Mouse (Mus musculus) stomach, embryonic 14.5 days (tissue): Measurements from ENCODE around the gene Ttc22. TPM values are rescaled to one million over a fixed set of nuclear protein-coding genes. Genes with fewer than 3 reads are reported as not detected.

Source experiments
- ATAC-seq: fragments of 200-750 bp; cut with Nextera tagmentation; 2 replicates; pipeline ENCODE4 v1.8.0; 2017; ENCODE audit warnings: low read depth, moderate TSS enrichment; ENCODE audit not compliant: insufficient number of reproducible peaks, insufficient read depth, low FRiP score
- H3K27ac ChIP-seq: fragments of 300-500 bp; sonication (generic); 2 replicates; pipeline ENCODE4 v1.5.1; 2014; ENCODE audit warnings: mild to moderate bottlenecking, low read length, moderate library complexity, mixed read lengths
- H3K27me3 ChIP-seq: fragments of 300-500 bp; sonication (generic); 2 replicates; pipeline ENCODE4 v1.6.1; 2014; ENCODE audit warnings: low read length, control low read depth, mixed read lengths; ENCODE audit not compliant: control insufficient read depth, insufficient read depth
- H3K36me3 ChIP-seq: fragments of 300-500 bp; sonication (generic); 2 replicates; pipeline ENCODE4 v1.6.1; 2014; ENCODE audit warnings: mild to moderate bottlenecking, control low read depth, low read length, moderate library complexity, mixed read lengths; ENCODE audit not compliant: control insufficient read depth, insufficient read depth
- H3K4me1 ChIP-seq: fragments of 300-500 bp; sonication (generic); 2 replicates; pipeline ENCODE4 v1.6.1; 2014; ENCODE audit warnings: low read length, control low read depth, mixed read lengths; ENCODE audit not compliant: control insufficient read depth, insufficient read depth
- H3K4me2 ChIP-seq: fragments of 300-500 bp; sonication (generic); replicated peaks from 2 replicates; pipeline ENCODE4 v1.6.1; 2014; ENCODE audit warnings: low read depth, low read length, control low read depth
- H3K4me3 ChIP-seq: fragments of 300-500 bp; sonication (generic); 2 replicates; pipeline ENCODE4 v1.5.1; 2014; ENCODE audit warnings: low read depth, low read length, control low read depth
- H3K9ac ChIP-seq: fragments of 300-500 bp; sonication (generic); replicated peaks from 2 replicates; pipeline ENCODE4 v1.6.1; 2014; ENCODE audit warnings: low read depth, mild to moderate bottlenecking, control low read depth, low read length, moderate library complexity, mixed read lengths
- H3K9me3 ChIP-seq: fragments of 300-500 bp; sonication (generic); 2 replicates; pipeline ENCODE4 v1.6.1; 2016; ENCODE audit warnings: low read depth, low read length, control low read depth; ENCODE audit not compliant: control insufficient read depth
- WGBS: fragments of 180-500 bp; shearing (Covaris S2); extraction: QIAGEN DNeasy Blood & Tissue Kit; methylation state at CpG from one replicate; pipeline ENCODE4 v1.1.7; 2014; 5-methylcytosine and 5-hydroxymethylcytosine counted together
- polyA plus RNA-seq: library from polyadenylated mRNA; unstranded; fragments of >200 nt; fragmentation: Nextera tagmentation; extraction: Ambion mirVana; gene quantifications from 2 replicates; pipeline ENCODE4 v1.2.1, GENCODE M21; 2014

The Ttc22 gene
- polyA plus RNA-seq, 1 experiment from 2014 or later = 2.7 TPM

- Histone ChIP-seq H3K36me3 (no peaks in the 10 kb centered on the region), H3K27ac (no peak overlapping the region), H3K9me3 (no peaks in the 10 kb centered on the region), H3K4me3 (no peak overlapping the region), H3K27me3 (peaks cover 21% of the 10 kb centered on the region), H3K4me2 (no peak overlapping the region), H3K4me1 (no peaks in the 10 kb centered on the region; the same call in 1 of the 2 replicates), H3K9ac (no peak overlapping the region)
- WGBS = 89% methylated on average over 4 of the region's 4 CpGs
- no peak for ATAC-seq
Measured at GRCm38 (mm10) chr4:106618898-106619297, 3.3 kb upstream of the Ttc22 start.

DNA sequence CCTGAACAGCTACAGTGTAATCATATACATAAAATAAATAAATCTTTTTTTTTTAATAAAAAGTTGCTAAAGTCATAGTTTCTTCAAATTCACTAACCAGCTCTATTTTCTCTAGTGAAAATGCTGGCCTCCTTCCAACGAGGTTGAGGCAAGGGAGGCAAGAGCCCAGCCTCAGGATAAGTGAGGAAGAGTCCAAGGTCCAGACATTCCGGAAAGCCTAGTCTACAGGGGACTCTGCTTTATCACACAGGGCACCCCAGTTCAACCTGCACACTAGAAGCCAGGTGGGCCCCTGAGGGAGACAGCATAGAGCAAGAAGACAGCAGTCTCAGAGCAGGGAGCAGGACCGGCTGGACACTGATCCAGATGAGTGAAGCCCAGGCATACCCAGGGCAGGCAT is 804 bp upstream of the Ttc22 start:
- Histone ChIP-seq H3K4me1 (no peaks in the 10 kb centered on the region; the same call in 1 of the 2 replicates), H3K4me2 (no peak overlapping the region), H3K27me3 (peaks cover 25% of the 10 kb centered on the region), H3K4me3 (no peak overlapping the region), H3K27ac (no peak overlapping the region), H3K36me3 (no peaks in the 10 kb centered on the region), H3K9ac (no peak overlapping the region), H3K9me3 (no peaks in the 10 kb centered on the region)
- ATAC-seq = no peak
- WGBS = 75% methylated on average over 3 of the region's 3 CpGs

- Histone ChIP-seq H3K27ac (no peak overlapping the region), H3K9ac (no peak overlapping the region), H3K4me3 (peak overlapping the region; percentile 25), H3K4me2 (peak overlapping the region; percentile 40), H3K4me1 (no peaks in the 10 kb centered on the region; the same call in 1 of the 2 replicates), H3K9me3 (no peaks in the 10 kb centered on the region), H3K36me3 (no peaks in the 10 kb centered on the region), H3K27me3 (peaks cover 25% of the 10 kb centered on the region)
- 27% methylated on average over 28 of the region's 28 CpGs for WGBS
- no peak for ATAC-seq
Measured at GRCm38 (mm10) chr4:106622712-106623111, 480 bp downstream of the Ttc22 start.

GRCm38 (mm10) chr4:106624271-106624670 is 2.0 kb downstream of the Ttc22 start:
- no peak for ATAC-seq
- Histone ChIP-seq H3K36me3 (no peaks in the 10 kb centered on the region), H3K4me2 (no peak overlapping the region), H3K4me3 (no peak overlapping the region), H3K9ac (no peak overlapping the region), H3K9me3 (no peaks in the 10 kb centered on the region), H3K4me1 (peaks cover 5% of the 10 kb centered on the region; the same call in 1 of the 2 replicates), H3K27ac (no peak overlapping the region), H3K27me3 (peaks cover 25% of the 10 kb centered on the region)
- 91% methylated on average over 10 of the region's 10 CpGs for WGBS

DNA sequence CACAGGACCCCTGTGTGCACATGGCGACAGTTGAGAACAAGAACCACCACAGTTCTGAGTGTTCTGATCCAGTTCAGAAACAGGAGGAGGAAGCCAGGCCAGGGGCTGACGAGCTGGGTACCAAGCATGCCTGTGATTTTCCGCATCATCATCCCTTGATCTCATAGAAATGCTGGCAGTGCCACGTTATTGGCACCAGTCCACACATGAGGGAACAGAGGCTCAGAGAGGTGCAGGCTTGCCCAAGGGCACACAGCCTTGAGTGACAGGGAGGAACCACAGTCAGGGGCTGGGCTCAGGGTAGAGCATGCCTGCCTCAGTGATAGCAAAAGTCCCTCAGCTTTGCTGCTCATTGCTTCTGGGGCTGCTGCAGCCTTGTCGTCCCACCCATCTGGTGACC is 5.6 kb downstream of the Ttc22 start:
- Histone ChIP-seq H3K27me3 (peaks cover 13% of the 10 kb centered on the region), H3K27ac (no peak overlapping the region), H3K36me3 (no peaks in the 10 kb centered on the region), H3K4me2 (no peak overlapping the region), H3K9me3 (no peaks in the 10 kb centered on the region), H3K9ac (no peak overlapping the region), H3K4me1 (peaks cover 23% of the 10 kb centered on the region; the same call in 1 of the 2 replicates), H3K4me3 (no peak overlapping the region)
- WGBS = 88% methylated on average over 5 of the region's 5 CpGs
- no peak for ATAC-seq

DNA sequence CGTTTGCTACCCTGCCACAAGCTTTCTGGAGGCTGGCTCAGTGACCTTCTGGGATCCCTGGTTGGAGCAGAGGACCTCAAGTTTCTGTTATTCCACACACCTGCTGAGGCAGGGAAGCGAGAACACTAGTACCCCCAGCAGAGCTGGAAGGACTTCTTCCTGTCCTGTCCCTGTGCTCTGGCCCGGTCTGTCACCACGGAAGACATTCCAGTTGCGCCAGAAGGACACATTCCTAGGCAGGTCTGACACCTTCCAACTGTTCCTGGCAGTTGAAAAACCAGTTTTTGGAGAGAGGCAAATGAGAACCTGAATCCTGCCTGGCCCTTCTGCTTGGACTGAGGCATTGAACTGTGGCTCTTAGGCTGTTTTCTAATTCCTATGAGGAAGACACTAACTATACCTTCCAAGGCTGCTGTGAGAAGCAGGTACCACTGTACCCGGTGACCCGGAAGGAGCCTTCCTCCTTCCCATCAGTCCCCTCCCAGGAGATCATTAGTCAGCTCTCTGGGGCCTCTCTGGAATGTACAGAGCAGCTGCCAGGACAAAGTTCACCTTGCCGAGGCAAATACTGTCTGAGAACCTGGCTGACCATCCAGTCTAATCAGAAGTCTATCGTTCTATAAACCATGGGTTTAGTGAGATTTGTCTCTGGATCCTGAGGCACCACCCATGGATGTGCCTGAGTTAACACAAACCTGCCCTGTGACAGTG is 6.6 kb downstream of the Ttc22 start:
- Histone ChIP-seq H3K36me3 (no peaks in the 10 kb centered on the region), H3K27me3 (0 out of 2 replicates have a peak, but pooled peaks cover 5% of the 10 kb centered on the region), H3K4me1 (peaks cover 30% of the 10 kb centered on the region; the same call in 1 of the 2 replicates), H3K9ac (no peak overlapping the region), H3K9me3 (no peaks in the 10 kb centered on the region), H3K27ac (no peak overlapping the region), H3K4me3 (no peak overlapping the region), H3K4me2 (no peak overlapping the region)
- ATAC-seq = no peak
- 30% methylated on average over 9 of the region's 9 CpGs for WGBS

DNA sequence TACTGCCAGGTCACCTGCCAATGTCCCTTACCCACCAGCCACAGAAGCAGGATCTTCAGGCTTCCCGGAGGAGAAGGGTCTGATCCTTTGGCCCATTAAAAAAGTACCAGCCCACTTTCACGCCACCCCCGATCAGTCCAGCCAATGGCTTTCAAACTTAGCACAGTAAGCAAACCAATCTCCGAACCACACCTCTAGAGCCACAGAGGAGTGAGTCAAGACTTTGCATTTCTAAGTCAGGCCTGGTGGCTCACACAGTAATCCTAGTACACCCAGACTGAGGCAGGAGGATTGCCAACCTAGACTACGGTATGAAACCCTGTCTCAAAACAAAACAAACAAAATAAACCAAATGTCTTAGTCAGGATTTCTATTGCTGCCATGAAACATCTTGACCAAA is 7.1 kb downstream of the Ttc22 start:
- H3K4me1 ChIP-seq = peaks cover 32% of the 10 kb centered on the region; the same call in 1 of the 2 replicates
- 54% methylated on average over 5 of the region's 5 CpGs for WGBS

GRCm38 (mm10) chr4:106630333-106631220 is 8.3 kb downstream of the Ttc22 start:
- 19% methylated on average over 14 of the region's 14 CpGs for WGBS
- no peaks in the 10 kb centered on the region for H3K9me3 ChIP-seq
- H3K4me3 ChIP-seq = no peak overlapping the region
- H3K27me3 ChIP-seq = no peaks in the 10 kb centered on the region
- peaks cover 32% of the 10 kb centered on the region; the same call in 1 of the 2 replicates for H3K4me1 ChIP-seq
- H3K9ac ChIP-seq = no peak overlapping the region
- no peaks in the 10 kb centered on the region for H3K36me3 ChIP-seq
- peak overlapping the region; percentile 3; the same call in 1 of the 2 replicates for H3K27ac ChIP-seq
- ATAC-seq = peak; percentile 48; the same call in 1 of the 2 replicates
- H3K4me2 ChIP-seq = no peak overlapping the region

More for the DNA sequence above, 7.1 kb downstream of the Ttc22 start:
- Histone ChIP-seq H3K4me2 (no peak overlapping the region), H3K4me3 (no peak overlapping the region), H3K27ac (no peak overlapping the region), H3K27me3 (0 out of 2 replicates have a peak, but pooled peaks cover under 1% of the 10 kb centered on the region), H3K36me3 (no peaks in the 10 kb centered on the region), H3K9me3 (no peaks in the 10 kb centered on the region), H3K9ac (no peak overlapping the region)
- ATAC-seq = no peak
